8 mouse cellular contexts compared by ENCODE assay signal in the genomic region with DNA sequence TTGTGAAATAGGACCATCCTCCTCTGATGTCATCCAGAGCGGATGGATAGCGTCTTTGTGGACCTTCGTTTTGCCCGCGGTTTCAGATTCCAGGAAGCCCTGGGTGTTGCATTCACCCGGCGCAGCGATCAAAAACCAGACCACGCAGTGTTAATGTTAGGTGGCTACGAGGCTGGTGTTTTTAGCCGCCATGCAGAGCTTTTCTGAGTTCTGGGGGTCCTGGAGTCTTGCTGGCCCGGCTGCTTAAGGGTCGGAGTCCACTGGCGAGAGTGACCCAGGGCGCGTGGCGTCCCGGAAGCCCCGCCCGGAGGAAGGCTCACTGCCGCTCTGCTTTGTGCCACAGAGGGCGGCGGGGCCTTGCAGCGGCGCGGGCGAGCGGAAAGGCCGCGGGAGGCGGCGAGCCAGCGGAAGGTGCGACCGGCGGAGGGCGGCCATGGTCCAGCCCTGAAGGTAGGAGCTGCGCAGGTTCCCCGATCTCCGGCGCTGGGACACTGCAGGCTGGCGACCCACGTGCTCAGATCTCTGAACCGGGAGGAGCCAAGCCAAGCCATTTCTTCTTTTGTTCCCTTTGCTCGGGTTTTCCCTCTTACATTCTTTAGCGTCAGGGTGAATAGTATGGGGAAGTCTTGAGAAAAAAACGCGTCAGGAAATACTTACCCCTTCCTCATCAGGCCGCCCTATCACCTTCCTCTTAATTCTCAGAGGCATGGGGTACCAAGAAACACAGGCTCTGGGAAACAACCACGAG. TPM values are rescaled to one million over a fixed set of nuclear protein-coding genes. Genes with fewer than 3 reads are reported as not detected.
A peak's percentile ranks its signal among the peaks of the same experiment; 100 is the strongest.
DNase-seq lines count a peak whose midpoint lies in the region; ATAC-seq and TF ChIP-seq lines count a peak whose summit lies in the region.

No protein-coding gene starts in this region.

- peak overlapping the region; percentile 83 for H3K9ac ChIP-seq in MEL (ENCODE audit: control insufficient read depth, low read depth, low read length, poor library complexity, severe bottlenecking)
- peak overlapping the region; percentile 94 for H3K9ac ChIP-seq in forebrain, embryonic 14.5 days (ENCODE audit: low read length)
- peak overlapping the region; percentile 78 for H3K9ac ChIP-seq in lung, postnatal 0 days (replicated peaks; ENCODE audit: low read depth)

- peak; percentile 81 for DNase-seq in MEL (ENCODE audit: low read depth, low spot score)
- peak; percentile 68 for DNase-seq in cerebellum, adult 11 months
- DNase-seq in forebrain, embryonic 14.5 days (ENCODE audit: low spot score): peak; percentile 77
- peak; percentile 54 for DNase-seq in heart, postnatal 25 days (ENCODE audit: low spot score)
- peak; percentile 40 to 44 for DNase-seq in layer of hippocampus, adult 18-20 months (ENCODE audit: low spot score in 2 of 2)
- peak; percentile 76 for DNase-seq in lung, postnatal 0 days (ENCODE audit: low spot score)
- DNase-seq in ovary, adult 18-20 months (ENCODE audit: low spot score): peak; percentile 51
- DNase-seq in thymus, adult 2 months: peak; percentile 73

- peak overlapping the region; percentile 94 to 99 for H3K4me3 ChIP-seq in MEL (ENCODE audit: control insufficient read depth in 1 of 2, insufficient read depth in 1 of 2, low read depth in 2 of 2, low read length in 2 of 2)
- H3K4me3 ChIP-seq in forebrain, embryonic 14.5 days (ENCODE audit: low read depth, low read length): peak overlapping the region; percentile 78
- H3K4me3 ChIP-seq in lung, postnatal 0 days (ENCODE audit: low read depth, low read length): peak overlapping the region; percentile 79
- peak overlapping the region; percentile 65 for H3K4me3 ChIP-seq in thymus, adult 2 months (ENCODE audit: control insufficient read depth, insufficient read depth, low read length)

- peaks cover 6 to 39% of the 10 kb centered on the region in 2 experiments for H3K36me3 ChIP-seq in MEL (ENCODE audit: control insufficient read depth in 1 of 2, insufficient read depth in 2 of 2, low read length in 2 of 2)
- H3K36me3 ChIP-seq in forebrain, embryonic 14.5 days (ENCODE audit: control insufficient read depth, insufficient read depth, low read length): peaks cover 16% of the 10 kb centered on the region
- H3K36me3 ChIP-seq in lung, postnatal 0 days (ENCODE audit: insufficient read depth, low read length): no peaks in the 10 kb centered on the region
- H3K36me3 ChIP-seq in thymus, adult 2 months (ENCODE audit: control insufficient read depth, insufficient read depth, low read length): no peaks in the 10 kb centered on the region

- peaks cover 6 to 39% of the 10 kb centered on the region in 2 experiments for H3K4me1 ChIP-seq in MEL (ENCODE audit: control insufficient read depth in 1 of 2, insufficient read depth in 2 of 2, low read length in 2 of 2)
- H3K4me1 ChIP-seq in forebrain, embryonic 14.5 days (ENCODE audit: control insufficient read depth, insufficient read depth, low read length): peaks cover 17% of the 10 kb centered on the region
- H3K4me1 ChIP-seq in lung, postnatal 0 days (ENCODE audit: insufficient read depth, low read depth, low read length): no peaks in the 10 kb centered on the region
- H3K4me1 ChIP-seq in thymus, adult 2 months (replicated peaks; ENCODE audit: control insufficient read depth, insufficient read depth, low read length): peaks cover 12% of the 10 kb centered on the region

- ATAC-seq in forebrain, embryonic 14.5 days: peak; percentile 63
- peak; percentile 49 for ATAC-seq in lung, postnatal 0 days

- TF ChIP-seq POLR2A in MEL (IDR thresholded peaks at IDR 0.05; ENCODE audit: control insufficient read depth in 1 of 2, insufficient read depth in 1 of 2, low read depth in 1 of 2, low read length in 2 of 2, poor library complexity in 1 of 2): peak; percentile 53 to 55; a peak in 3 of 4 replicates
- TF ChIP-seq POLR2A in thymus, adult 2 months (IDR thresholded peaks at IDR 0.05; ENCODE audit: control insufficient read depth, extremely low read depth, insufficient read depth, low read length, poor library complexity): peak; percentile 40; the same call in 1 of the 2 replicates

- TF ChIP-seq CTCF in MEL (IDR thresholded peaks at IDR 0.05 in 2 of 3, conservative IDR thresholded peaks at IDR 0.05 in 1 of 3; ENCODE audit: control insufficient read depth in 1 of 3, insufficient read depth in 1 of 3, low read depth in 2 of 3, low read length in 3 of 3, poor library complexity in 1 of 3, severe bottlenecking in 1 of 3): no peak
- TF ChIP-seq CTCF in lung, postnatal 0 days (IDR thresholded peaks at IDR 0.05): peak; percentile 26; the same call in 1 of the 2 replicates
- no peak for TF ChIP-seq CTCF in thymus, adult 2 months (IDR thresholded peaks at IDR 0.05; ENCODE audit: borderline replicate concordance, control insufficient read depth, extremely low read depth, insufficient read depth, low read length, poor library complexity)

- H3K27me3 ChIP-seq in MEL (ENCODE audit: control insufficient read depth in 1 of 2, insufficient read depth in 2 of 2, low read length in 2 of 2): no peaks in the 10 kb centered on the region
- H3K27me3 ChIP-seq in forebrain, embryonic 14.5 days (replicated peaks; ENCODE audit: control insufficient read depth, insufficient read depth, low read length): no peaks in the 10 kb centered on the region
- H3K27me3 ChIP-seq in lung, postnatal 0 days (replicated peaks; ENCODE audit: insufficient read depth, low read length): no peaks in the 10 kb centered on the region
- H3K27me3 ChIP-seq in thymus, adult 2 months (ENCODE audit: control insufficient read depth, insufficient read depth, low read length): no peaks in the 10 kb centered on the region

- intact Hi-C loops in heart, postnatal 25 days (cut with DNase I): no loop called here

- H3K4me2 ChIP-seq in forebrain, embryonic 14.5 days (ENCODE audit: low read length): peak overlapping the region; percentile 78
- peak overlapping the region; percentile 88 for H3K4me2 ChIP-seq in lung, postnatal 0 days (replicated peaks; ENCODE audit: low read depth, low read length)

- TF ChIP-seq EP300 in MEL (IDR thresholded peaks at IDR 0.05; ENCODE audit: low read depth in 1 of 2, low read length in 2 of 2): no peak
- no peak for TF ChIP-seq EP300 in lung, postnatal 0 days (IDR thresholded peaks at IDR 0.05)

- H3K27ac ChIP-seq in MEL (ENCODE audit: control insufficient read depth, low read depth, low read length): peak overlapping the region; percentile 77
- peak overlapping the region; percentile 93 for H3K27ac ChIP-seq in forebrain, embryonic 14.5 days (ENCODE audit: low read depth, low read length)
- H3K27ac ChIP-seq in lung, postnatal 0 days (ENCODE audit: low read length): peak overlapping the region; percentile 94
- H3K27ac ChIP-seq in thymus, adult 2 months (ENCODE audit: control insufficient read depth, insufficient read depth, low read length): peak overlapping the region; percentile 13; the same call in 1 of the 2 replicates

- WGBS in forebrain, embryonic 14.5 days: under 1% methylated on average over 49 of the region's 50 CpGs
- WGBS in lung, postnatal 0 days: 1% methylated on average over 45 of the region's 50 CpGs
- 0% methylated on average over 50 of the region's 50 CpGs for WGBS in thymus, adult 2 months

- no peak for TF ChIP-seq RAD21 in MEL (IDR thresholded peaks at IDR 0.05; ENCODE audit: low read depth, low read length)

- peaks cover 51% of the 10 kb centered on the region for H3K79me2 ChIP-seq in MEL (ENCODE audit: control insufficient read depth, insufficient read depth, low read length, poor library complexity)

- H3K9me3 ChIP-seq in MEL (replicated peaks; ENCODE audit: insufficient read depth, low read length): no peaks in the 10 kb centered on the region
- H3K9me3 ChIP-seq in forebrain, embryonic 14.5 days (replicated peaks; ENCODE audit: control insufficient read depth, low read length): no peaks in the 10 kb centered on the region
- H3K9me3 ChIP-seq in lung, postnatal 0 days (ENCODE audit: low read length): no peaks in the 10 kb centered on the region

TF ChIP-seq in MEL, 35 proteins besides CTCF, POLR2A, EP300 and RAD21 (continues in another document):
- peak; percentile 92 for TF ChIP-seq MXI1 (IDR thresholded peaks at IDR 0.05; ENCODE audit: low read depth, low read length)
- no peak for TF ChIP-seq USF2 (IDR thresholded peaks at IDR 0.05; ENCODE audit: borderline replicate concordance in 1 of 2, insufficient read depth in 1 of 2, low read depth in 1 of 2, low read length in 2 of 2)
- TF ChIP-seq POLR2AphosphoS5 (IDR thresholded peaks at IDR 0.05; ENCODE audit: borderline replicate concordance, low read depth, low read length): no peak
- peak; percentile 21; the same call in 1 of the 2 replicates for TF ChIP-seq ETS1 (IDR thresholded peaks at IDR 0.05; ENCODE audit: low read depth, low read length)
- TF ChIP-seq UBTF (IDR thresholded peaks at IDR 0.05; ENCODE audit: borderline replicate concordance, insufficient read depth, low read depth, low read length): no peak
- no peak for TF ChIP-seq SMC3 (IDR thresholded peaks at IDR 0.05; ENCODE audit: low read depth, low read length)
- 0 out of 2 replicates have a peak, but pooled peaks have one; percentile 20 for TF ChIP-seq ELF1 (IDR thresholded peaks at IDR 0.05; ENCODE audit: low read depth, low read length)
- TF ChIP-seq BHLHE40 (IDR thresholded peaks at IDR 0.05; ENCODE audit: borderline replicate concordance, low read depth, low read length): no peak
- peak; percentile 80; the same call in 1 of the 2 replicates for TF ChIP-seq SIN3A (IDR thresholded peaks at IDR 0.05; ENCODE audit: low read length)

RNA-seq across cellular contexts. Expression of gene Eid3, which starts 6.1 kb away (rescaled TPM):
- total RNA-seq in MEL (2012; rRNA removed): 1.2 and 1.3 TPM in 2 replicates
- 1 to 10 TPM in 1 of 2 experiments, not detected in 1; 1.2 TPM for polyA plus RNA-seq in MEL (2012; ENCODE audit: insufficient read depth in 1 of 2, insufficient read length in 2 of 2, low read depth in 1 of 2, low replicate concordance in 2 of 2, missing spikeins in 1 of 2)
- polyA plus RNA-seq in forebrain, embryonic 14.5 days (2014; fragmentation: Nextera tagmentation; extraction: Ambion mirVana): 0.22 and 0.27 TPM in 2 replicates
- total RNA-seq in heart, postnatal 25 days (2021): 1 to 10 TPM in 1 of 2 experiments, under 1 TPM in 1; 0.57 to 1.3 TPM
- total RNA-seq in layer of hippocampus, adult 18-20 months (2021): 1 to 10 TPM in 1 of 2 experiments, under 1 TPM in 1; 0.84 to 1.6 TPM
- not detected in 2 replicates for polyA plus RNA-seq in lung, postnatal 0 days (2015; fragmentation: Nextera tagmentation; extraction: Ambion mirVana)
- 0.37 and 0.46 TPM in 2 replicates for polyA plus RNA-seq in thymus, adult 2 months (2012; rRNA removed)

RNA-seq across cellular contexts. Expression of gene Txnrd1, which starts 26.6 kb away (rescaled TPM):
- total RNA-seq in MEL (2012; rRNA removed): 91.6 and 102 TPM in 2 replicates
- polyA plus RNA-seq in MEL (2012; ENCODE audit: insufficient read depth in 1 of 2, insufficient read length in 2 of 2, low read depth in 1 of 2, low replicate concordance in 2 of 2, missing spikeins in 1 of 2): 100 to 1,000 TPM in 1 of 2 experiments, not detected in 1; 127 TPM
- polyA plus RNA-seq in forebrain, embryonic 14.5 days (2014; fragmentation: Nextera tagmentation; extraction: Ambion mirVana): 157 and 169 TPM in 2 replicates
- 10 to 100 TPM; 44.1 to 50.2 TPM for total RNA-seq in heart, postnatal 25 days (2021)
- 10 to 100 TPM; 47.7 to 56.7 TPM for total RNA-seq in layer of hippocampus, adult 18-20 months (2021)
- polyA plus RNA-seq in lung, postnatal 0 days (2015; fragmentation: Nextera tagmentation; extraction: Ambion mirVana): 34.6 and 40.0 TPM in 2 replicates
- polyA plus RNA-seq in thymus, adult 2 months (2012; rRNA removed): 32.2 and 42.5 TPM in 2 replicates

Comparison
In these comparisons a context has a peak if more than half of its experiments do, and no peak if none do; other contexts are left out.
1. Peak in every context shown above with its lines: DNase-seq, ATAC-seq, H3K4me3 ChIP-seq and H3K27ac ChIP-seq.
2. H3K27ac ChIP-seq: peak in every context shown above with its lines; median percentile 94 in lung, postnatal 0 days; 93 in forebrain, embryonic 14.5 days; 77 in MEL; 13 in thymus, adult 2 months.